Mouse (Mus musculus): ENCODE data around the gene Pde4d. TPM values are rescaled to one million over a fixed set of nuclear protein-coding genes. Genes with fewer than 3 reads are reported as not detected.
A peak's percentile ranks its signal among the peaks of the same experiment; 100 is the strongest.

Pde4d gene
- polyA plus RNA-seq, 1 experiment from 2014 or later: 14.6 TPM

- no peaks in the 10 kb centered on the region for H3K9me3 ChIP-seq (replicated peaks; ENCODE audit: control insufficient read depth, low read length)
- peak; percentile 49; the same call in 1 of the 2 replicates for ATAC-seq (replicated peaks; ENCODE audit: insufficient number of reproducible peaks, low FRiP score, low TSS enrichment, low read depth)
- no peaks in the 10 kb centered on the region for H3K36me3 ChIP-seq (replicated peaks; ENCODE audit: control insufficient read depth, insufficient read depth, low read depth, low read length)
- 38% methylated on average over 5 of the region's 5 CpGs for WGBS
- DNase-seq (ENCODE audit: low spot score): no peak
- H3K27ac ChIP-seq (replicated peaks; ENCODE audit: low read depth, low read length): no peak overlapping the region
- H3K9ac ChIP-seq (replicated peaks; ENCODE audit: low read length): no peak overlapping the region
- no peak overlapping the region for H3K4me2 ChIP-seq (ENCODE audit: low read depth, low read length)
- H3K4me1 ChIP-seq (ENCODE audit: control insufficient read depth, insufficient read depth, low read length): no peaks in the 10 kb centered on the region
- H3K4me3 ChIP-seq (ENCODE audit: low read depth, low read length): no peak overlapping the region
- H3K27me3 ChIP-seq (ENCODE audit: control insufficient read depth, insufficient read depth, low read length): no peaks in the 10 kb centered on the region
These were observed 784.3 kb downstream of the Pde4d start for GRCm38 (mm10) chr13:109233911-109234613.

- Histone ChIP-seq H3K9ac (replicated peaks; ENCODE audit: low read length) (no peak overlapping the region), H3K4me2 (ENCODE audit: low read depth, low read length) (no peak overlapping the region), H3K4me1 (ENCODE audit: control insufficient read depth, insufficient read depth, low read length) (no peaks in the 10 kb centered on the region), H3K36me3 (replicated peaks; ENCODE audit: control insufficient read depth, insufficient read depth, low read depth, low read length) (no peaks in the 10 kb centered on the region), H3K4me3 (ENCODE audit: low read depth, low read length) (no peak overlapping the region), H3K9me3 (replicated peaks; ENCODE audit: control insufficient read depth, low read length) (no peaks in the 10 kb centered on the region), H3K27me3 (ENCODE audit: control insufficient read depth, insufficient read depth, low read length) (no peaks in the 10 kb centered on the region), H3K27ac (replicated peaks; ENCODE audit: low read depth, low read length) (no peak overlapping the region)
- no peak for DNase-seq (ENCODE audit: low spot score)
- ATAC-seq (replicated peaks; ENCODE audit: insufficient number of reproducible peaks, low FRiP score, low TSS enrichment, low read depth): no peak
- WGBS: 83% methylated on average over 4 of the region's 4 CpGs
These were observed 786.3 kb downstream of the Pde4d start for GRCm38 (mm10) chr13:109236047-109236446.

- no peaks in the 10 kb centered on the region for H3K36me3 ChIP-seq (replicated peaks; ENCODE audit: control insufficient read depth, insufficient read depth, low read depth, low read length)
These were observed 788.9 kb downstream of the Pde4d start for GRCm38 (mm10) chr13:109238670-109239069.

GRCm38 (mm10) chr13:109239296-109239695 lies 789.5 kb downstream of the Pde4d start:
- no peak for ATAC-seq (replicated peaks; ENCODE audit: insufficient number of reproducible peaks, low FRiP score, low TSS enrichment, low read depth)
- Histone ChIP-seq H3K4me3 (ENCODE audit: low read depth, low read length) (no peak overlapping the region), H3K4me1 (ENCODE audit: control insufficient read depth, insufficient read depth, low read length) (no peaks in the 10 kb centered on the region), H3K9ac (replicated peaks; ENCODE audit: low read length) (no peak overlapping the region), H3K9me3 (replicated peaks; ENCODE audit: control insufficient read depth, low read length) (no peaks in the 10 kb centered on the region), H3K27me3 (ENCODE audit: control insufficient read depth, insufficient read depth, low read length) (no peaks in the 10 kb centered on the region), H3K27ac (replicated peaks; ENCODE audit: low read depth, low read length) (no peak overlapping the region), H3K4me2 (ENCODE audit: low read depth, low read length) (no peak overlapping the region), H3K36me3 (replicated peaks; ENCODE audit: control insufficient read depth, insufficient read depth, low read depth, low read length) (no peaks in the 10 kb centered on the region)
- 62% methylated on average over 11 of the region's 11 CpGs for WGBS
- DNase-seq (ENCODE audit: low spot score): peak; percentile 47

More at GRCm38 (mm10) chr13:109238670-109239069, 788.9 kb downstream of the Pde4d start:
- Histone ChIP-seq H3K4me2 (ENCODE audit: low read depth, low read length) (no peak overlapping the region), H3K9me3 (replicated peaks; ENCODE audit: control insufficient read depth, low read length) (no peaks in the 10 kb centered on the region), H3K9ac (replicated peaks; ENCODE audit: low read length) (no peak overlapping the region), H3K4me3 (ENCODE audit: low read depth, low read length) (no peak overlapping the region), H3K4me1 (ENCODE audit: control insufficient read depth, insufficient read depth, low read length) (no peaks in the 10 kb centered on the region), H3K27me3 (ENCODE audit: control insufficient read depth, insufficient read depth, low read length) (no peaks in the 10 kb centered on the region), H3K27ac (replicated peaks; ENCODE audit: low read depth, low read length) (no peak overlapping the region)
- no peak for DNase-seq (ENCODE audit: low spot score)
- no peak for ATAC-seq (replicated peaks; ENCODE audit: insufficient number of reproducible peaks, low FRiP score, low TSS enrichment, low read depth)
- WGBS: 62% methylated on average over 4 of the region's 4 CpGs

- Histone ChIP-seq H3K4me1 (ENCODE audit: control insufficient read depth, insufficient read depth, low read length) (no peaks in the 10 kb centered on the region), H3K36me3 (replicated peaks; ENCODE audit: control insufficient read depth, insufficient read depth, low read depth, low read length) (no peaks in the 10 kb centered on the region), H3K27ac (replicated peaks; ENCODE audit: low read depth, low read length) (no peak overlapping the region), H3K4me3 (ENCODE audit: low read depth, low read length) (no peak overlapping the region), H3K9ac (replicated peaks; ENCODE audit: low read length) (no peak overlapping the region), H3K4me2 (ENCODE audit: low read depth, low read length) (no peak overlapping the region), H3K27me3 (ENCODE audit: control insufficient read depth, insufficient read depth, low read length) (no peaks in the 10 kb centered on the region), H3K9me3 (replicated peaks; ENCODE audit: control insufficient read depth, low read length) (no peaks in the 10 kb centered on the region)
- ATAC-seq (replicated peaks; ENCODE audit: insufficient number of reproducible peaks, low FRiP score, low TSS enrichment, low read depth) (no peak), DNase-seq (ENCODE audit: low spot score) (no peak)
- WGBS: 66% methylated on average over 9 of the region's 9 CpGs
These were observed 792.8 kb downstream of the Pde4d start for GRCm38 (mm10) chr13:109242456-109243050.

- DNase-seq (ENCODE audit: low spot score): no peak
These were observed 793.4 kb downstream of the Pde4d start for GRCm38 (mm10) chr13:109243160-109243559.

GRCm38 (mm10) chr13:109247061-109247460 lies 797.3 kb downstream of the Pde4d start:
- H3K9ac ChIP-seq (replicated peaks; ENCODE audit: low read length): no peak overlapping the region
- WGBS: 86% methylated on average over 4 of the region's 4 CpGs
- no peaks in the 10 kb centered on the region for H3K27me3 ChIP-seq (ENCODE audit: control insufficient read depth, insufficient read depth, low read length)
- no peak overlapping the region for H3K27ac ChIP-seq (replicated peaks; ENCODE audit: low read depth, low read length)
- H3K4me2 ChIP-seq (ENCODE audit: low read depth, low read length): no peak overlapping the region
- no peak for DNase-seq (ENCODE audit: low spot score)
- H3K4me3 ChIP-seq (ENCODE audit: low read depth, low read length): no peak overlapping the region
- no peaks in the 10 kb centered on the region for H3K9me3 ChIP-seq (replicated peaks; ENCODE audit: control insufficient read depth, low read length)
- no peak for ATAC-seq (replicated peaks; ENCODE audit: insufficient number of reproducible peaks, low FRiP score, low TSS enrichment, low read depth)
- H3K36me3 ChIP-seq (replicated peaks; ENCODE audit: control insufficient read depth, insufficient read depth, low read depth, low read length): no peaks in the 10 kb centered on the region
- H3K4me1 ChIP-seq (ENCODE audit: control insufficient read depth, insufficient read depth, low read length): no peaks in the 10 kb centered on the region

More at GRCm38 (mm10) chr13:109243160-109243559, 793.4 kb downstream of the Pde4d start:
- no peaks in the 10 kb centered on the region for H3K27me3 ChIP-seq (ENCODE audit: control insufficient read depth, insufficient read depth, low read length)
- no peaks in the 10 kb centered on the region for H3K9me3 ChIP-seq (replicated peaks; ENCODE audit: control insufficient read depth, low read length)
- no peaks in the 10 kb centered on the region for H3K4me1 ChIP-seq (ENCODE audit: control insufficient read depth, insufficient read depth, low read length)
- H3K9ac ChIP-seq (replicated peaks; ENCODE audit: low read length): no peak overlapping the region
- H3K4me3 ChIP-seq (ENCODE audit: low read depth, low read length): no peak overlapping the region
- 85% methylated on average over 3 of the region's 3 CpGs for WGBS
- H3K27ac ChIP-seq (replicated peaks; ENCODE audit: low read depth, low read length): no peak overlapping the region
- no peak for ATAC-seq (replicated peaks; ENCODE audit: insufficient number of reproducible peaks, low FRiP score, low TSS enrichment, low read depth)
- no peaks in the 10 kb centered on the region for H3K36me3 ChIP-seq (replicated peaks; ENCODE audit: control insufficient read depth, insufficient read depth, low read depth, low read length)
- H3K4me2 ChIP-seq (ENCODE audit: low read depth, low read length): no peak overlapping the region

GRCm38 (mm10) chr13:109249315-109249714 lies 799.6 kb downstream of the Pde4d start:
- Histone ChIP-seq H3K4me3 (ENCODE audit: low read depth, low read length) (no peak overlapping the region), H3K4me2 (ENCODE audit: low read depth, low read length) (no peak overlapping the region), H3K36me3 (replicated peaks; ENCODE audit: control insufficient read depth, insufficient read depth, low read depth, low read length) (no peaks in the 10 kb centered on the region), H3K27me3 (ENCODE audit: control insufficient read depth, insufficient read depth, low read length) (no peaks in the 10 kb centered on the region), H3K27ac (replicated peaks; ENCODE audit: low read depth, low read length) (no peak overlapping the region), H3K9me3 (replicated peaks; ENCODE audit: control insufficient read depth, low read length) (no peaks in the 10 kb centered on the region), H3K9ac (replicated peaks; ENCODE audit: low read length) (no peak overlapping the region), H3K4me1 (ENCODE audit: control insufficient read depth, insufficient read depth, low read length) (no peaks in the 10 kb centered on the region)
- ATAC-seq (replicated peaks; ENCODE audit: insufficient number of reproducible peaks, low FRiP score, low TSS enrichment, low read depth) (no peak), DNase-seq (ENCODE audit: low spot score) (no peak)

All from embryonic facial prominence, embryonic 11.5 days (tissue).